Mouse (Mus musculus) lung, postnatal 4 days (tissue): ENCODE data around the gene Memo1.
"Not testable (repeated sequence)": the region's sequence is repeated elsewhere in the genome, so short reads cannot be mapped to it uniquely, and the experiment has no call there.

Source experiments
- DNase-seq, 2 experiments: peaks; one replicate each; pipeline ENCODE4 v3.0.0; 2021

Memo1 gene

DNA sequence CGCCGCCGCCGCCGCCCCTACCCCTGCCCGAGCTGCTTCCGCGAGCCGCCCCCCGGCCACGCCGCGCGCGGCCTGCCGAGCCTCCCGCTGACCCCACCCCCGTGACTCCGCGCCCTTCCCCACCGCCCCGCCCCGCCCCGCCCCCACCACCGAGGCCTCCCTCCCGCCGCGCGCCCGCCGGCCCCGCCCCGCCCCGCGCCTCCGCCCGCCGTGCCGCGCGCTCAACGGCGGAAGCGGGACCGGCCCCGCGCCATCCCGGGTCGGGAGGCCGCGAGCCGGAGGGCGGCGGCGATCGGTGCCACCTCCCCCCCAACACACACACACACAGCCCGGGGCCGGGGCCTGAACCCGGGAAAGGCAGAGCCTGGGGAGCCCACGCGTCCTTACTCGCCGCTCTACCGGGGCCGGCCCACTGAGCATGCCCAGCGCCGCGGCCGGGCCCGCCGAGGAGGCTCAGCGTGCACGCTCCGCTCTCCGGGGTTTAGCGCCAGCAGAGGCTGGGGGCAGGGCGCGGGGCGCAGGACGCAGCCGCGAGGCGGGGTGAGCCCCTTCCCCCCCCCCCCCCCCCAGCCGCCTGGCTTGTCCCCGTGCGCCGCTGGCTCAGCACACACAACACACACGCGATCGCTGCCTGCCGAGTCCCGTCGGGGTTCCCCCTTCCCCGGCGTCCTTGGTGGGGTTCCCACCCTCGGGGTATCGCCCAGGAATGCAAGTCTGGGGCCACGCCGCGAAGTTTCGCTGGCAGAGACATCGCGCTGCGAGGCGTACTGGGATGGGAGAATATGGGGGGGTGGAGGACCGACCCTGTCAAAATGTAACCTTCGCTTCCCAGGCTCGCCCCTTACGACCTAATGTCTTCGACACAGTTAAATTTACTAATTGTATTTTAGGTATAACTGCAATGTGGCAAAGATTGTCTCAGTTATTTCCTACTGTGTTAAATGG lies at the start of gene Memo1:
Memo1 (minus strand) TSS at position 496 of the 945 bp plus-strand sequence.
- DNase-seq, result peak; percentile 88 to 94

DNA sequence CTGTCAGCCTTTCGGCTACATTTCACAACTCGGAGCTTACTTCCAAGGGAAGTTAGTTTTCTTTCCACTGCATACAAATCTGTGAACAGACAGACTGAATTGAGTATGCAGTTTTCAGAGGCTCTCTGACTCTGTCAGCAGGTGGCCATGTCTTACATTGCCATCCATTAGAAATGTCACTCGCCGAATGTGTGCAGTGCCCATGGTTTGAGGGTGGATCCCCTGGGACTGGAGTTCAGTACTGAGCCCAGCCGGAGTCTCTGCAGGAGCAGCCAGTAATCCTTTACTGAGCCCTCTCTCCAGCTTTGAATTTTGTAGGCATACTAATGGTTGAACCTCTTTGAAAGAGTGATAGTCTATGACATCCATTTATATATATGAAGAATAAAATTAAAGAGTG lies 45.8 kb upstream of the Memo1 start:
- no peak for DNase-seq

DNA sequence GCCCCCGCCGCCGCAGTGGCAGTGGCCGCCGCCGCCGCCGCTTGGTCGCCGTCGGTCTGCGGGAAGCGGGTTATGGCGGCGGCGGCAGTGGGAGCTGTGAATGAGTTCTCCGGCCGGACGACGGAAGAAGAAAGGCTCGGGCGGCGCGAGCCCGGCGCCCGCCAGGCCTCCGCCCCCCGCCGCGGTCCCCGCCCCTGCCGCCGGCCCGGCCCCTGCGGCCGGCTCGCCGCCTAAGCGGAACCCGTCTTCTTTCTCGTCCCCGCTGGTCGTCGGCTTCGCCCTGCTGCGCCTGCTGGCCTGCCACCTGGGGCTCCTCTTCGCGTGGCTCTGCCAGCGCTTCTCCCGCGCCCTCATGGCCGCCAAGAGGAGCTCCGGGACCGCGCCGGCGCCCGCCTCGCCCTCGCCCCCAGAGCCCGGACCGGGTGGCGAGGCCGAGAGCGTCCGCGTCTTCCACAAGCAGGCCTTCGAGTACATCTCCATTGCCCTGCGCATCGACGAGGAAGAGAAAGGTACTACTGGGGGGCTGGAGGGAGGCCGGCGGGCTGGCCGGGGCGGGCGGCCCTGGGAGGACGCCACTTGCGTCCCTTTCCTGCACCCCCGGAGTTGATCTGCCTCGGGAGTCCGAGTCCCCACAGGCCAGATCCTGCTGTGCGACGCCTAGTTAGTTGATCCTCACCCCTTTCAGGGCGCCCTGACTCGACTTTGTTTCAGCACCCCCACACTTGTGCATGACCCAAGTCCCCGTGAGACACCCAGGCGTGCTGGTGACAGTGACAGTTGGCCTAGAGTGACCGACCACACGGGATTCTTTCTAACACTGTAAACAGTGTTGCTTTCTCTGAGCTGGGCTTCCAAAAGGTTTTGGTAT lies 43.9 kb upstream of the Memo1 start, which contains the start of gene Spast:
Spast (plus strand) TSS at position 51 of the 868 bp plus-strand sequence.
- peak; percentile 83 to 89 for DNase-seq

DNA sequence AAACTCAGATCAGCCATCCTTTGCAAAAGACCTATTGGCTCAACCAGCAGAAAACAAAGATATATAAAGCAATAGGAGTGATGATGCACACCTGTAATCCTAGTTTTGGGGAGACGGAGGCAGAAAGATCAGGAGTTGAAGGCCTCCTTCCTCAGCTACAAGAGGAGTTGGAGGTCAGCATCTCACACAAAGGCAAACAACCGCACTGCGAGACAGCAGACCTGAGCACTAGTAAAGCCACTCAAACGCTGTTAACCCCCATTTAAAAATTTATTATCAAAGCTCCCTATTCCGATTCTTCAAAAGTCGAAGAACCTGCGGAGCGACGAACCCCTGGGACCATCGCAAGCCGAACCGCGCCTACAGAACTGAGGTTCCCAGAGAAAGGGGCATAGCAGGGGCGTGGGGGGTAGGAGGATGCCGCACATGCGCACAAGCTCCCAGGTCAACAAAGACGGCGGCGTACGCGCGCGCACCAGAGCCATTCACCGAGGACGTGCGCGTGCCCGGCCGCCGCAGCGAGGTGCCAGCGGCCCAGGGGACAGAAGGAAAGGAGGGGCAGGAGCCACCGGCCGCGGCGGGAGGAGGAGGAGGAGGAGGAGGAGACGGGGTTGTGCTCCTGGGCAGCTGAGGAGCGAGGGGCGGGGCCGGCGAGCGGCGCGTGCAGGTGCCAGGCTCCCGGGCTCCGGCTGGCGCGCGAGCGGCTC lies 43.1 kb upstream of the Memo1 start:
- DNase-seq, result peak; percentile 95 to 97

DNA sequence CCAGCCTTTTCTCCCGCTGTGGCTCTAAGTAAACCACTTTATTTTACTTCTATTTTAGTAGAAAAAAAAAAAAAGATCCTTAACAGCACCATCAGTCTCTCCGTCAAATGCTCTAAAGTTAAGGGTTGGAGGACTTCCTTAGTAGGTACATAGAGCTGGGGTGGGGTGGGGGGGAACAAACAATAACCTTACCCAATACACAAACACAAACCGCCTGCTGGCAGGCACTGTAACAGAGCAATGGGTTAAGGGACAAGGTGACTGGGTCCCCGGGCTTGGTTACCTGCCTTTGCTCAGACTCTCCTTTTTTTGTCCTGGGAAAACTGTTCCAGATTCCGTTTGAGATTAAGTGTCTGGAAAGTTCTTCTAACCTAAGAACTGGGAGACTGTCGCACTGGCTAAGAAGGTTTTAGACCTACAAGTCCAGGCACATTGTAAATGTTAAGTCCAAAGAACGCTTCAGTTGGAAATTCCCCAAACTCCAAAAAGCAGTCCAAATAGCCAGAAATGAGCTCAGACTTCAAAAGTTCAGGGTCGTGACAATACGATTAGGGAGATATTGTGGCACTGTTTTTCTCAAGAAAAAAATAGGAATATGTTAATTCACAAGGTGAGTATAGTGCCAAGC lies 35.8 kb upstream of the Memo1 start:
- DNase-seq, result no peak

DNA sequence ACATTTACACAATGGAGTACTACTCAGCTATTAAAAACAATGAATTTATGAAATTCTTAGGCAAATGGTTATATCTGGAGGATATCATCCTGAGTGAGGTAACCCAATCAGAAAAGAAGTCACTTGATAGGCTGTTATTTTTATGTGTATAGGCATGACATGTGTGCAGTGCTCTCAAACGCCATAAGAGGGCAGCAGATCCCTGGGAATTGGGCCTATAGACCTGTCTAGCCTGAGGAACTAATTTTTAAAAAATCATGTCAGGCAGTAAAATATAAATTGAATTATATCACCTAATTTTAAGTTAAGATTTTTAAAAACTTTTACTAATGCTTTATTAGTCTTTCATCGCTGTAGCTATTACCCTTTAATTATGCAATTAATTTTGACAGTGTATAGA lies 32.8 kb upstream of the Memo1 start:
- peak; percentile 32 to 67 for DNase-seq

DNA sequence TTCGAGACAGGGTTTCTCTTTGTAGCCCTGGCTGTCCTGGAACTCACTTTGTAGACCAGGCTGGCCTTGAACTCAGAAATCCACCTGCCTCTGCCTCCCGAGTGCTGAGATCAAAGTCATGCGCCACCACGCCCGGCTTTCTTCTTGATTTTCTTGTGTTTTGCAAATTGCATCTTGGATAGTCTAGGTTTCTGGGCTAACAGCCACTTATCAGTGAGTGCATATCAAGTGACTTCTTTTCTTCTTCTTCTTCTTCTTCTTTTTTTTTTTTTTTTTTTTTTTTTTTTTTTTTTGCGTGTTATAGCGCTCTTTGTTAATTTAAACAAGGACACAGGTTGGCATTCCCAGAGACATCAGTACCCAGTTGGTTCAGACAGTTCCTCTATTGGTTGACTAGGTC lies 31.9 kb upstream of the Memo1 start:
- not testable (repeated sequence) for DNase-seq

DNA sequence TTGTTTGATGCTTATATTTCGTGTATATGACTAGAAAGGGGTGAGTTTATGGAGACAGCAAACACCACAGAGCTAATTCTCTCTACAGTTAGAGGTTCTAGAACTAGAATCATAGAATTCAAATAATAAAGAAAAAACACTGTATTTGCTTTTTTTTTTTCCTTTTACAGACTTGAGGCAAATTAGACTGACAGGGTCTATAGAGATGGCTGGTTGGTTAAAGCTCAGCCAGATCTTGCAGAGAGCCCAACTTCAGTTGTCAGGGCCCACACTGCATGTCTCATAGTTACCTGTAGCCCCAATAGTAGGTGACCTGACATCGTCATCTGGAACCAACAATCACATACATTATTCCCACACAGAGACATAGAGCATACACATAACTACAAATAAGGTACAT lies 28.5 kb upstream of the Memo1 start, which contains the start of gene Dpy30:
Dpy30 (minus strand) TSS at position 101 of the 400 bp plus-strand sequence.
- no peak for DNase-seq

DNA sequence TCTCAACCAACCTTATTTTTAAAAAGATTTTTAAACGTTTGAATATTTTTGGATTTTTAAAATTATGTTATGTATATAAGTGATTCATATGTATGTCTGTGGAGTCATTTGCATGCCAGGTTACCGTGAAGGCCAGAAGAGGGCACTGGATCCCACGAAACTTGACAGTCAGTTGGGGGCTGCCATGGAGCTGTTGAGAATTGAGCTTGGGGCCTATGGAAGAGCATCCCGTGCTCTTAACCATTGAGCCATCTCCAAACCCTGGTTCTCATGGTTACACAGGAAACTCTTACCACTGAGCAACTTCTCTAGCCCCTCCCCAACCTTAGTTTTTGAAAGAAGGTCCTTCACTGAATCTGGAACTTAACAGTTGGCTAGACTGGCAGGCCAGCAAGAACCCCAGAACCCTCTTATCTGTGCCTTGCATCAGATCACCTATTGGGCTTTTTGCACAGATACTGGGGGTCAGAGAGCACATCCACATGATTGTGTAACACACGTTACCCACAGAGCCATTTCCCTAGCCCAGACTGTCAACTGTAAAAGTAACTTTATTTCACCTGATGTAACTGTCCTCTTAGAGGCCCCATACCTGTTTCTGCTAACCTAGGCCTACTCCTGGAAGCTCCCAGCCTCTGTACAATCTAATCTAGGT lies 27.2 kb upstream of the Memo1 start:
- peak in 1 of 2 experiments; percentile 9 for DNase-seq

DNA sequence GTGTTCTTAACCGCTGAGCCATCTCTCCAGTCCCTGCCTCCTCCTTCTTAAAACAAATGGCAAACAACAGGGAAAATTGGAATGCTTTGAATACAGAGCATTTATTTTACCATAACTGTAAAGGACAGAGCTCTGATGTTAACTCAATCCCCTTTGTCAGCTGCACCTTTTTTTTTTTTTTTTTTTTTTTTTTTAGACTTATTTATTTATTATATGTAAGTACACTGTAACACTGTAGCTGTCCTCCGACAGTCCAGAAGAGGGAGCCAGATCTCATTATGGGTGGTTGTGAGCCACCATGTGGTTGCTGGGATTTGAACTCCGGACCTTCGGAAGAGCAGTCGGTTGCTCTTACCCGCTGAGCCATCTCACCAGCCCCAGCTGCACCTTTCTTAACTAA lies 23.4 kb upstream of the Memo1 start:
- no peak for DNase-seq

DNA sequence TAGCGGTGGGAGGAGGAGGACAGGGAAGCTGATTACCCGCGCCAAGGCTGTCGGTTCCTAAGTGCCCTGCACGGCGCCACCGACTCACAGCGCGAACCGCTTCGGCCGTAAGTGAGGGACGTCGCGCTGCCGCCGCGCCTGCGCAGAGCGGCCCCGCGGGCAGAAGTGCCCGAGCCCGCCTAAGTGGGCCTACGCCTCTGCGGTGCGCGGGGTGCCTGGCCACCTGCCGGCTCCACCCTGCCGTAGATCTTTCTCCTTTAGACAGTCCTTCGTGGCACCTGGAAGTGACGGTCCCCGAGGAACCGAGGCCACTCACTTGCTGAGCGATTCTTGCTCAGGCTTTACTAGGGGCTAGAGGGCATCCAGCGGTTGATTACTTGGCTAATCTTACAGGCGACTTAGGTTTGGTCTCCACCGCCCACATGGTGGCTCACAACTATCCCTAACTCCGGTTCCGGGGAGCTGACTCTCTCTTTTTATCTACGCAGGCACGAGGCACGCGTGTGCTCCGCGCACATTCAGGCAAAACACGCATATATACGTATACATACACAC lies 21.1 kb upstream of the Memo1 start:
- peak; percentile 92 to 95 for DNase-seq

DNA sequence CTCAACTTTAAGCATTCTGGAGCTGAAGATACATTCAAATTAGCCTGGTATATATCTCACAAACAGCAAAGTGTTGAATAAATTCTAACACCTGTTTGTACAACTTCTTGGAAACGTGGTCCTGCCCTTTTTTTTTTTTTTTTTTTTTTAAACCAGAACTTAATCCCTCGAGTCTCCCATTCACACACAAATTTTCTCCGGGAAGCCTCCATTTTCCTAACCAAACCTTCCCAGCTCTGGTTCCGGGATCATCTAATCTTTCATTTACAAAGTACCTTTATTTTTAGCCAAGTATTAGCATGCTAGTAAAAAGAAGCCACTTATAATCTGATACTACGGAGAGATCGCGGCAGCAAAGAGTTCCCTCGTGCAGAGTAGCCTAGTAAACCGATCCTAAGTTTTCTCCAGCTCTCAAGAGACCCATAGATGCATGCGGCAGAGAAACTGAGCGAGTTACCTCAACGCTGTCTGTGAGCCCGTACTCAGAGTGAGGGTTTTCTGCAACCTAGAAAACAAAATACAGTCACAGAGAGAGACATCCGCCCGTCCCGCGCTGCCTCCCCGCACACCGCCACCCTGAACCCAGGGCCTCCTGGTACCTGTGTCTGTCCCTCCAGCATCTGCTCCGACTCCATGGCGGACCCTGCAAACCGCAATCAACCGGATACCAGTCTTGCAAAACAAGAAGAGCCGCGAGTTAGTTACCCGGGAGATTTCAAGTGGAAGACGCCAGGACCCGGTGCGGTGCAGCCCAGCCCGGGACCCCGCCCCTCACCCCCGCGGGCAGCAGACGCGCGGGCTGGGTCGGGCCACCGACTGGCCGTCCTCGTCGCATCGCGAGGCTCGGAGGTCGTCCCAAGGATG lies 20.4 kb upstream of the Memo1 start:
- DNase-seq, result no peak

DNA sequence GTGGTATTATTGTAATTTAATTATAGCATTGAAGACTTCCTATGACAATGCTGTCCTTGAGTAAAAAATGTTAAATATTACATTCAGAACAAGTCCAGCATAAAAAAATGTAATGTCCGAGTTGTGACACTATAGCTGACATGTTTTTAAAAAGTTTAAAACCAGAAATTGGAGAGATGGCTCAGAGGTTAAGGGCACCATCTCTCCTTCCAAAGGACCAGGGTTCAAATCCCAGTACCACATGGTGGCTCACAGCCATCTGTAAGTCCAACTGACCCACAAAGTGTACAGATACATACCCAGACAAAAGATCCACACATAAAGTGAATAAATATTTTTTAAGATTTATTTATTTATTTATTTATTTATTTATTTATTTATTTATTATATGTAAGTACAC lies 10.7 kb upstream of the Memo1 start:
- no peak for DNase-seq

DNA sequence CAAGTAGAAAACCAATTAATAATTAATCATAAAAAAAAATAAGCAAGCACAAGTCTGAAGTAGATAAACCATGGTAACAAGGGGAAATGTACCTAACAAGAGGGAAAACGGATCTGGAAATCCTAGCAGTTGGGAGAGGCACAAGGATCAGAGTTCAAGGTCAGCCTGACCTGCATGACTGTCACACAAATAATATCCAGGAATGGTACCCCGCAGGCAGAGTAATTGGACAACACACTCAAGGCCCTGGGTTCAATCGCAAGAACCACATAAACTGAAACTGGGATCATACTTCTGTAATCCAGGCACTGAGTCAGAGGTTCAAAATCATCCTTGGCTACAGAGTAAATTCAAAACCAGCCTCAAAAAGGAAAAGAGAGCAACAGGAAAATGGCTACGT lies 10.3 kb upstream of the Memo1 start:
- DNase-seq, result no peak

DNA sequence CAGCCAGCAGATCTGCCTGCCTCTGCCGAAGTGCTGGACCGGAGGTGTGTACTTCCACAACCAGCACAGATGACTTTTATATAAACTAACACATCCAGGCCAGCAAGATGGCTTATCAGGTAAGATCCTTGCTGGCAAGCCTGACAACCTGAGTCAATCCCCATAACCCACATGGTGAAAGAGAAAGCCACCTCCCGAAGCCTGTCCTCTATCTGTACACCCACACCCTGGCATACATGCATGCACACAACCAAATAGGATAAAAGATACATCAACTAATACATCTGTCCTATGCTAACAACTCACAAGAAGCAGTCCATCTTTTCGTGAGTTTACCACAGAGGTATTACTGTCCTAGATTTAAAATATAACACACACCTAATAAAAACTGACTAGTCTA lies 8.7 kb upstream of the Memo1 start:
- no peak for DNase-seq

DNA sequence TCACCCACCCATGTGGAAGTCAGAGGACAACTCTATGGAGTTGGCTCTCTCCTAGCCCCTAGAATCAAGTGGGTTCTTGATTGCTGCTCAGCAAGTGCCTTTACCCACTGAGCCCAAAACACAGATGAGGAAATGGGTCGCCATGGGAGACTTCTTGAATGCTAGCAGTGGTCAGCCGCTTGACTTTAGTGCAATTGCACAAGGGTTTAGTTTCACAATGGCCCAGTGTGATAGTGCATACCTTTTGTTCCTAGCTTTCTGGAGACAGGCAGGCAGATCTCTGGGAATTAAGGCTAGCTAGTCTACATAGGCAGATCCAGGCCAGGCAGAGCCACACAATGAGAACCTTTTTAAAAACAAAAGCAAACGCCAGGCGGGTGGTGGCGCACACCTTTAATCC lies 4.8 kb upstream of the Memo1 start:
- peak in 1 of 2 experiments; percentile 15 for DNase-seq

DNA sequence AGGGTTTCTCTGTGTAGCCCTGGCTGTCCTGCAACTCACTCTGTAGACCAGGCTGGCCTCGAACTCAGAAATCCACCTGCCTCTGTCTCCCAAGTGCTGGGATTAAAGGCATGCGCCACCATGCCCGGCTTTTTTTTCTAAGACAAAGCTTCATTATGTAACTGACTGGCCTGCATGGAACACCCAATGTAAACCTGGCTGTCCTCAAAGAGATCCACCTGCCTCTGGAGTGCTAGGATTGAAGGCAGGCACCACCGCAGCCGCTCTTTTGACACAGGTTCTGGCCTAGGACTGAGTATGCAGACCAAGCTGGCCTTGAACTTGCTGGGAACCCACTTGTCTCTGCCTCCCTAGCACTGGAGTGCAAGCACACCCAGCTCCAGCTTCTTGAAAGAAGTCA lies 1.7 kb upstream of the Memo1 start:
- not testable (repeated sequence) for DNase-seq

DNA sequence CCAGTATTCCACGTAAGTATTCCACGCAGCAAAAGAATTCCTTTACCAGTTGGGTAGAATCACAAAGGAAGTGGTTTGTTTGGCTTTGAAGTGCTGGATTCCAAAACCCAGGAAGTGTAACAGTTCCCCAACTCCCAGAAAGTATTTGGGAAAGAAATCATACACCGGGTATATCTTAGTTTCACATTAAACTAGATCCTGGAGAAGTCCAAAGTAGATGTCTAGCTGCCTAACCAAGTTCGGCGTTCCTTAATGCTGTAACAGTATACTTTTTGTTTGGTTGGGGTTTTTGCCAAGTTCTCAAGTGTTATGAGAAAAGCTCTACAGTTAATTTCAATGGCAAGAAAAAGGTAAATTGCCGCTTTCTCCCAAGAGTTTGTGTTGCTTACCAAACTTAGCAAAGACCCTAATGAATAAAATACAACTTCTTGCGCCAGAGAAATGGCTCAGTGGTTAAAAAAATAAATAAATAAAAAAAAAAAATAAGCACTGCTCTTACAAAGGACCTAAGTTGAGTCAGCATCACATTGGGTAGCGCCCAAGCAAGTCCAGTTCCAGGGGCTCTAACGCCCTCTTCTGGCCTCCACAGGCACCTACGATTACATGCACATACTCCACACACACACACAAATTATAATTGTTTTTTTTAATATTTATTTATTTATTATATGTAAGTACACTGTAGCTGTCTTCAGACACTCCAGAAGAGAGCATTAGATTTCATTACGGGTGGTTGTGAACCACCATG lies 929 bp upstream of the Memo1 start:
- peak; percentile 45 to 60 for DNase-seq

DNA sequence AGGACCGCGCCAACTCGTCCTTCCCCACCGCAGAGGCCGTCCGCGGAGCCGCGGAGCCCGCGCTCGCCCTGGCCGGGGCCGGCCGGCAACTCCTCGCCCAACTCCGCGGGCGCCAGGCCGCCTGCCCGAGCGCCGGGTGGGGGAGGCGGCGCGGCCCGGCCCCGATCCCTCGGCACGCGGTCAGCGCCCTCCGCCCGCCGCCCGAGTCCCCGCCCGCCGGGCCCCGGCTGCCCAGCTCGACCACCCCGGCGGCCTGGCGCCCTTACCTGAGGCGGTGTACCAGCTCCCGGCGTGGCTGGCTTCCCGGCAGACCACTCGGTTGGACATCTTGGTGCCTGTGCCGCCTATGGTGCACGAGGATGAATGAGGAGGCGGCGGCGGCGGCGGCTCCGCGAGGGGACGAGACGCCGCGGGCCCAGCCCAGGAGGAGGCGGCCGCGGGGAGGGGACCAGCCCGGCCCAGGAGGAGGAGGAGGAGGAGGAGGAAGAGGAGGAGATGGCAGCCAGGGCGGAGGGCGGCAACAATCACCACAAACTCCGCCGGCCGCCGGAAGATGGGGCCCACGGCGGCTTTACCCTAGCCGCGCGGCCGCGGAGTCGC lies 795 bp downstream of the Memo1 start:
- DNase-seq, result peak; percentile 89 to 93
